Mouse (Mus musculus) spleen, adult 2 months (tissue): ENCODE data around the gene Mpzl1.

Experiments used
- CTCF ChIP-seq: fragments of 200-500 bp; IDR thresholded peaks from 2 replicates; pipeline ENCODE4 v1.5.1; 2011; ENCODE audit warnings: mild to moderate bottlenecking, inconsistent platforms; ENCODE audit not compliant: insufficient read depth, insufficient read length, insufficient replicate concordance; ENCODE audit errors: extremely low read depth
- POLR2A ChIP-seq: fragments of 200-500 bp; IDR thresholded peaks from 2 replicates; pipeline ENCODE4 v1.6.1; 2011; ENCODE audit warnings: low read depth, low read length, inconsistent platforms

- TF ChIP-seq CTCF (no peak), POLR2A (no peak)
Measured at GRCm38 (mm10) chr1:165559073-165559472, 75.3 kb downstream of the Mpzl1 start.
